Mouse (Mus musculus): ENCODE data around the gene Ripor1.
"Not testable (repeated sequence)": the region's sequence is repeated elsewhere in the genome, so short reads cannot be mapped to it uniquely, and the experiment has no call there.

The Ripor1 gene

GRCm38 (mm10) chr8:105604804-105605381 is at the start of gene Ripor1:
Gene Ripor1, plus strand, starts transcription at chr8:105605255.
- DNase-seq (ENCODE audit: low spot score), result peak; percentile 86

- no peak for DNase-seq (ENCODE audit: low spot score)
These were observed 42.2 kb upstream of the Ripor1 start for GRCm38 (mm10) chr8:105562863-105563262.

- DNase-seq (ENCODE audit: low spot score), result no peak
These were observed 41.2 kb upstream of the Ripor1 start for GRCm38 (mm10) chr8:105563871-105564270.

GRCm38 (mm10) chr8:105564573-105565229 is 40.4 kb upstream of the Ripor1 start:
- DNase-seq (ENCODE audit: low spot score), result not testable (repeated sequence)

GRCm38 (mm10) chr8:105565401-105565881 is 39.6 kb upstream of the Ripor1 start:
- DNase-seq (ENCODE audit: low spot score), result no peak

- peak; percentile 100 for DNase-seq (ENCODE audit: low spot score)
These were observed 38.9 kb upstream of the Ripor1 start, which contains the start of gene Atp6v0d1 for GRCm38 (mm10) chr8:105565952-105566702. Gene Atp6v0d1, minus strand, starts transcription at chr8:105566047.

- no peak for DNase-seq (ENCODE audit: low spot score)
These were observed 38.1 kb upstream of the Ripor1 start for GRCm38 (mm10) chr8:105566703-105567595.

- no peak for DNase-seq (ENCODE audit: low spot score)
These were observed 33.2 kb upstream of the Ripor1 start for GRCm38 (mm10) chr8:105571810-105572209.

- DNase-seq (ENCODE audit: low spot score), result no peak
These were observed 31.6 kb upstream of the Ripor1 start for GRCm38 (mm10) chr8:105573427-105573826.

GRCm38 (mm10) chr8:105574741-105575140 is 30.3 kb upstream of the Ripor1 start:
- DNase-seq (ENCODE audit: low spot score), result no peak

GRCm38 (mm10) chr8:105575538-105575937 is 29.5 kb upstream of the Ripor1 start:
- no peak for DNase-seq (ENCODE audit: low spot score)

GRCm38 (mm10) chr8:105579719-105580118 is 25.3 kb upstream of the Ripor1 start:
- DNase-seq (ENCODE audit: low spot score), result no peak

GRCm38 (mm10) chr8:105592431-105592830 is 12.6 kb upstream of the Ripor1 start:
- DNase-seq (ENCODE audit: low spot score), result no peak

GRCm38 (mm10) chr8:105593859-105594258 is 11.2 kb upstream of the Ripor1 start:
- no peak for DNase-seq (ENCODE audit: low spot score)

- no peak for DNase-seq (ENCODE audit: low spot score)
These were observed 10.4 kb upstream of the Ripor1 start for GRCm38 (mm10) chr8:105594451-105595242.

- DNase-seq (ENCODE audit: low spot score), result peak; percentile 80
These were observed 8.6 kb upstream of the Ripor1 start for GRCm38 (mm10) chr8:105596362-105597034.

- DNase-seq (ENCODE audit: low spot score), result no peak
These were observed 6.3 kb upstream of the Ripor1 start for GRCm38 (mm10) chr8:105598777-105599176.

- DNase-seq (ENCODE audit: low spot score), result no peak
These were observed 3.8 kb upstream of the Ripor1 start for GRCm38 (mm10) chr8:105601301-105601700.

- DNase-seq (ENCODE audit: low spot score), result not testable (repeated sequence)
These were observed 2.5 kb upstream of the Ripor1 start for GRCm38 (mm10) chr8:105602540-105602939.

GRCm38 (mm10) chr8:105605491-105606188 is 585 bp downstream of the Ripor1 start:
- DNase-seq (ENCODE audit: low spot score), result peak; percentile 54
